ENCODE assay signal across 10 mouse cellular contexts in genomic region chr9:51136985-51137384, GRCm38 (mm10). TPM values are rescaled to one million over a fixed set of nuclear protein-coding genes. Genes with fewer than 3 reads are reported as not detected.
A peak's percentile ranks its signal among the peaks of the same experiment; 100 is the strongest.
DNase-seq lines count a peak whose midpoint lies in the region; ATAC-seq and TF ChIP-seq lines count a peak whose summit lies in the region.
"Had no signal": no experiment of that assay in that cellular context is flagged by ENCODE, and none has a peak within 500 bp of the region (broad histone marks: within the 10 kb centered on the region; RNA-seq: fewer than 3 reads in every experiment).

No protein-coding gene starts in this region.

- no peaks in the 10 kb centered on the region for H3K4me1 ChIP-seq in forebrain, postnatal 0 days (ENCODE audit: insufficient read depth)
- H3K4me1 ChIP-seq in forebrain, embryonic 10.5 days: no peaks in the 10 kb centered on the region
- H3K4me1 ChIP-seq in midbrain, postnatal 0 days (ENCODE audit: insufficient read depth, low read length): no peaks in the 10 kb centered on the region
- H3K4me1 ChIP-seq in midbrain, embryonic 11.5 days (ENCODE audit: control insufficient read depth, insufficient read depth, low read length): no peaks in the 10 kb centered on the region
- peaks cover 7 to 9% of the 10 kb centered on the region in 2 experiments for H3K4me1 ChIP-seq in liver, embryonic 14.5 days (replicated peaks; ENCODE audit: control insufficient read depth in 2 of 2, insufficient read depth in 2 of 2, low read length in 1 of 2)

- no peak for ATAC-seq in forebrain, postnatal 0 days
- ATAC-seq in midbrain, postnatal 0 days (ENCODE audit: low FRiP score): no peak
- ATAC-seq in midbrain, embryonic 11.5 days (ENCODE audit: low FRiP score): no peak
- 0 out of 2 replicates have a peak, but pooled peaks have one; percentile 59 for ATAC-seq in liver, embryonic 14.5 days (ENCODE audit: insufficient read depth)

- peak; percentile 66 for TF ChIP-seq CTCF in forebrain, postnatal 0 days (IDR thresholded peaks at IDR 0.05; ENCODE audit: low read depth)
- TF ChIP-seq CTCF in midbrain, postnatal 0 days (IDR thresholded peaks at IDR 0.05): peak; percentile 60
- peak; percentile 80 for TF ChIP-seq CTCF in liver, embryonic 14.5 days (IDR thresholded peaks at IDR 0.05; ENCODE audit: low read depth)

- peak; percentile 26 for DNase-seq in forebrain, postnatal 0 days
- DNase-seq in forebrain, embryonic 10.5 days (ENCODE audit: extremely low spot score, low spot score): no peak
- DNase-seq in midbrain, postnatal 0 days (ENCODE audit: low spot score): no peak
- DNase-seq in midbrain, embryonic 11.5 days (ENCODE audit: low spot score, missing footprints): no peak
- peak; percentile 29 for DNase-seq in c-Kit-positive CD71-negative TER-119-negative erythroid progenitor cells, embryonic 14.5 days (ENCODE audit: low read depth)
- peak in 1 of 3 experiments; percentile 9 for DNase-seq in liver, embryonic 14.5 days (ENCODE audit: low read depth in 3 of 3, low spot score in 3 of 3)
- DNase-seq in thymus, postnatal 4 days: peak; percentile 68
- no peak for DNase-seq in layer of hippocampus, adult 9-10 months (ENCODE audit: low spot score)

- H3K9me3 ChIP-seq in forebrain, postnatal 0 days (ENCODE audit: low read length): no peaks in the 10 kb centered on the region
- H3K9me3 ChIP-seq in forebrain, embryonic 10.5 days: no peaks in the 10 kb centered on the region
- H3K9me3 ChIP-seq in midbrain, postnatal 0 days (ENCODE audit: low read length): no peaks in the 10 kb centered on the region
- H3K9me3 ChIP-seq in midbrain, embryonic 11.5 days (ENCODE audit: control insufficient read depth, low read length): no peaks in the 10 kb centered on the region
- H3K9me3 ChIP-seq in liver, embryonic 14.5 days (ENCODE audit: control insufficient read depth, low read length): no peaks in the 10 kb centered on the region

- no peak overlapping the region for H3K4me3 ChIP-seq in forebrain, postnatal 0 days (ENCODE audit: low read depth, low read length)
- H3K4me3 ChIP-seq in forebrain, embryonic 10.5 days: no peak overlapping the region
- no peak overlapping the region for H3K4me3 ChIP-seq in midbrain, postnatal 0 days (ENCODE audit: low read depth, low read length)
- H3K4me3 ChIP-seq in midbrain, embryonic 11.5 days (ENCODE audit: low read depth, low read length): no peak overlapping the region
- no peak overlapping the region for H3K4me3 ChIP-seq in liver, embryonic 14.5 days (ENCODE audit: insufficient read depth in 1 of 2, low read depth in 2 of 2, low read length in 2 of 2)

- H3K27ac ChIP-seq in forebrain, postnatal 0 days (ENCODE audit: low read depth, low read length): no peak overlapping the region
- H3K27ac ChIP-seq in forebrain, embryonic 10.5 days: no peak overlapping the region
- no peak overlapping the region for H3K27ac ChIP-seq in midbrain, postnatal 0 days (ENCODE audit: low read depth, low read length)
- no peak overlapping the region for H3K27ac ChIP-seq in midbrain, embryonic 11.5 days (ENCODE audit: low read depth, low read length)
- no peak overlapping the region for H3K27ac ChIP-seq in liver, embryonic 14.5 days

- no peaks in the 10 kb centered on the region for H3K27me3 ChIP-seq in forebrain, postnatal 0 days (ENCODE audit: insufficient read depth, low read length)
- H3K27me3 ChIP-seq in forebrain, embryonic 10.5 days (ENCODE audit: poor library complexity, severe bottlenecking): no peaks in the 10 kb centered on the region
- no peaks in the 10 kb centered on the region for H3K27me3 ChIP-seq in midbrain, postnatal 0 days (ENCODE audit: insufficient read depth, low read length)
- H3K27me3 ChIP-seq in midbrain, embryonic 11.5 days (ENCODE audit: control insufficient read depth, insufficient read depth, low read length): no peaks in the 10 kb centered on the region
- H3K27me3 ChIP-seq in liver, embryonic 14.5 days (ENCODE audit: control insufficient read depth, insufficient read depth, low read length): no peaks in the 10 kb centered on the region

- no peaks in the 10 kb centered on the region for H3K36me3 ChIP-seq in forebrain, postnatal 0 days (ENCODE audit: insufficient read depth)
- H3K36me3 ChIP-seq in forebrain, embryonic 10.5 days (replicated peaks): no peaks in the 10 kb centered on the region
- no peaks in the 10 kb centered on the region for H3K36me3 ChIP-seq in midbrain, postnatal 0 days (ENCODE audit: insufficient read depth, low read length)
- no peaks in the 10 kb centered on the region for H3K36me3 ChIP-seq in midbrain, embryonic 11.5 days (ENCODE audit: control insufficient read depth, insufficient read depth, low read length)
- H3K36me3 ChIP-seq in liver, embryonic 14.5 days (replicated peaks; ENCODE audit: control insufficient read depth, insufficient read depth, low read depth): no peaks in the 10 kb centered on the region

- no peak overlapping the region for H3K4me2 ChIP-seq in forebrain, postnatal 0 days (ENCODE audit: low read depth)
- H3K4me2 ChIP-seq in midbrain, postnatal 0 days (ENCODE audit: low read depth, low read length, poor library complexity, severe bottlenecking): no peak overlapping the region
- no peak overlapping the region for H3K4me2 ChIP-seq in midbrain, embryonic 11.5 days
- H3K4me2 ChIP-seq in liver, embryonic 14.5 days (ENCODE audit: low read depth): no peak overlapping the region

- TF ChIP-seq EP300 in liver, embryonic 14.5 days (IDR thresholded peaks at IDR 0.05; ENCODE audit: low read depth): no peak

- no peak overlapping the region for H3K9ac ChIP-seq in forebrain, postnatal 0 days
- no peak overlapping the region for H3K9ac ChIP-seq in midbrain, postnatal 0 days (replicated peaks; ENCODE audit: low read length, poor library complexity, severe bottlenecking)
- H3K9ac ChIP-seq in midbrain, embryonic 11.5 days (ENCODE audit: low read length): no peak overlapping the region
- no peak overlapping the region for H3K9ac ChIP-seq in liver, embryonic 14.5 days (replicated peaks)

- WGBS in forebrain, postnatal 0 days: 58% methylated on average over 3 of the region's 3 CpGs
- 68% methylated on average over 3 of the region's 3 CpGs for WGBS in forebrain, embryonic 10.5 days
- WGBS in midbrain, postnatal 0 days: 56% methylated on average over 3 of the region's 3 CpGs
- WGBS in midbrain, embryonic 11.5 days: 64% methylated on average over 3 of the region's 3 CpGs
- WGBS in liver, embryonic 14.5 days (ENCODE audit: insufficient replicate concordance): 34% methylated on average over 3 of the region's 3 CpGs

RNA-seq across cellular contexts. Expression of gene Gm32742, which starts 28.3 kb away (rescaled TPM):
- total RNA-seq in forebrain, postnatal 0 days (2014; rRNA removed): not detected in 2 replicates
- polyA plus RNA-seq in forebrain, postnatal 0 days (2015; fragmentation: Nextera tagmentation; extraction: Ambion mirVana): 0.02 and 0.03 TPM in 2 replicates
- polyA plus RNA-seq in forebrain, embryonic 10.5 days (2016; fragmentation: Nextera tagmentation; extraction: Ambion mirVana): not detected in 2 replicates
- total RNA-seq in midbrain, postnatal 0 days (2014; rRNA removed): not detected in 2 replicates
- not detected in 2 replicates for polyA plus RNA-seq in midbrain, postnatal 0 days (2015; fragmentation: Nextera tagmentation; extraction: Ambion mirVana)
- polyA plus RNA-seq in midbrain, embryonic 11.5 days (2014; fragmentation: Nextera tagmentation; extraction: Ambion mirVana): not detected in 2 replicates
- 0.01 and 0.02 TPM in 2 replicates for polyA plus RNA-seq in liver, embryonic 14.5 days (2012; rRNA removed)
- 0.01 TPM in 1 of 2 replicates, not detected in the other for polyA plus RNA-seq in liver, embryonic 14.5 days (2014; fragmentation: Nextera tagmentation; extraction: Ambion mirVana)
- polyA plus RNA-seq: heart, embryonic 14.5 days had no signal

RNA-seq across cellular contexts. Expression of gene 4833427G06Rik, which starts 35.1 kb away (rescaled TPM):
- 1.4 and 2.2 TPM in 2 replicates for total RNA-seq in forebrain, postnatal 0 days (2014; rRNA removed)
- polyA plus RNA-seq in forebrain, postnatal 0 days (2015; fragmentation: Nextera tagmentation; extraction: Ambion mirVana): 1.5 and 2.4 TPM in 2 replicates
- not detected in 2 replicates for polyA plus RNA-seq in forebrain, embryonic 10.5 days (2016; fragmentation: Nextera tagmentation; extraction: Ambion mirVana)
- total RNA-seq in midbrain, postnatal 0 days (2014; rRNA removed): not detected in 2 replicates
- 0.47 and 0.80 TPM in 2 replicates for polyA plus RNA-seq in midbrain, postnatal 0 days (2015; fragmentation: Nextera tagmentation; extraction: Ambion mirVana)
- polyA plus RNA-seq in midbrain, embryonic 11.5 days (2014; fragmentation: Nextera tagmentation; extraction: Ambion mirVana): not detected in 2 replicates
- polyA plus RNA-seq in liver, embryonic 14.5 days (2012; rRNA removed): not detected in 2 replicates
- not detected in 2 replicates for polyA plus RNA-seq in liver, embryonic 14.5 days (2014; fragmentation: Nextera tagmentation; extraction: Ambion mirVana)
- polyA plus RNA-seq: heart, embryonic 14.5 days; stomach, embryonic 16.5 days had no signal

Comparison
In these comparisons a context has a peak if more than half of its experiments do, and no peak if none do; other contexts are left out.
1. DNase-seq: peak in forebrain, postnatal 0 days (single experiment), c-Kit-positive CD71-negative TER-119-negative erythroid progenitor cells, embryonic 14.5 days (single experiment) and thymus, postnatal 4 days (single experiment); none in forebrain, embryonic 10.5 days (single experiment), midbrain, postnatal 0 days (single experiment), midbrain, embryonic 11.5 days (single experiment) and layer of hippocampus, adult 9-10 months (single experiment).
2. Peak in every context shown above with its lines, with median percentiles within 50 percentile points of each other: CTCF ChIP-seq.